Mouse (Mus musculus) spleen, adult 2 months (tissue): Measurements from ENCODE around the gene Smim26.

ENCODE experiments used
- CTCF ChIP-seq: fragments of 200-500 bp; IDR thresholded peaks from 2 replicates; pipeline ENCODE4 v1.5.1; 2011; ENCODE audit warnings: mild to moderate bottlenecking, inconsistent platforms; ENCODE audit not compliant: insufficient read depth, insufficient read length, insufficient replicate concordance; ENCODE audit errors: extremely low read depth
- POLR2A ChIP-seq: fragments of 200-500 bp; IDR thresholded peaks from 2 replicates; pipeline ENCODE4 v1.6.1; 2011; ENCODE audit warnings: low read depth, low read length, inconsistent platforms

GRCm38 (mm10) chr2:144637671-144638395, 44.0 kb downstream of the Smim26 start:
- TF ChIP-seq CTCF = no peak
- no peak for TF ChIP-seq POLR2A
